26 mouse cellular contexts compared by ENCODE assay signal in the genomic region with DNA sequence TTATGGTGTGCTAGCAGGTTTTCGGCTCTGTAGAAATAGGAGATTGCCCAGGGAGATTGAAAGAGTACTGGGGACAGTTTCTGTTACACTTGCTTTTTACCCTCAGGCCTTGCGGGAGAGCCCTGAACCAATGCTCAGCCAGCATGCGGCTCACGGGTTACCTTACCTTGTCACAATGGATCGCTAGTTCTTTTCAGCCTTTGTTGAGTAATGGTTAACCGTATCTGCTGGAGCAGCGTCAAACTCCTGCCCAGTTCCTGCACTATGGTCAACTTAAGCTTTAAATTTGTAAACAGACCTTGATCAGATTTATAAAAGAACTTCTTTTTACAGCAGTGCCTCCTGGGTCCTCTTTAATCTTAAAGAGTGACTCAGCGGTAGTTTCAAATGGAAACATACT. TPM values are rescaled to one million over a fixed set of nuclear protein-coding genes. Genes with fewer than 3 reads are reported as not detected.
"Had no signal": no experiment of that assay in that cellular context is flagged by ENCODE, and none has a peak within 500 bp of the region (broad histone marks: within the 10 kb centered on the region; RNA-seq: fewer than 3 reads in every experiment).

No protein-coding gene starts in this region.

- H3K27me3 ChIP-seq: limb, embryonic 12.5 days; limb, embryonic 15.5 days; midbrain, embryonic 12.5 days; midbrain, embryonic 15.5 days; neural tube, embryonic 12.5 days; neural tube, embryonic 15.5 days had no signal

- H3K36me3 ChIP-seq: midbrain, embryonic 15.5 days had no signal

- DNase-seq: left cerebral cortex, postnatal 4 days; liver, postnatal 0 days; lung, embryonic 14.5 days; right cerebral cortex, adult 18-20 months; right cerebral cortex, postnatal 14 days; right cerebral cortex, postnatal 4 days; thymus, postnatal 25 days had no signal

- H3K4me3 ChIP-seq: limb, embryonic 12.5 days; limb, embryonic 15.5 days; midbrain, embryonic 12.5 days; midbrain, embryonic 15.5 days; neural tube, embryonic 12.5 days; neural tube, embryonic 15.5 days had no signal

- H3K4me1 ChIP-seq: midbrain, embryonic 12.5 days; midbrain, embryonic 15.5 days; neural tube, embryonic 12.5 days; neural tube, embryonic 15.5 days had no signal

- H3K9ac ChIP-seq: limb, embryonic 12.5 days; limb, embryonic 15.5 days; liver, embryonic 14.5 days; liver, postnatal 0 days; lung, embryonic 14.5 days; midbrain, embryonic 12.5 days; midbrain, embryonic 15.5 days; neural tube, embryonic 12.5 days; neural tube, embryonic 15.5 days had no signal

- H3K27ac ChIP-seq: hindbrain, postnatal 0 days; limb, embryonic 12.5 days; limb, embryonic 15.5 days; liver, embryonic 14.5 days; macrophage; midbrain, embryonic 12.5 days; midbrain, embryonic 15.5 days; neural tube, embryonic 12.5 days; neural tube, embryonic 15.5 days had no signal

- ATAC-seq: hindbrain, postnatal 0 days; inflammation-experienced regulatory T-cells, adult 6 months; liver, postnatal 0 days; lung, postnatal 0 days; midbrain, embryonic 15.5 days had no signal

- H3K9me3 ChIP-seq: limb, embryonic 12.5 days; limb, embryonic 15.5 days; midbrain, embryonic 12.5 days; midbrain, embryonic 15.5 days; neural tube, embryonic 12.5 days; neural tube, embryonic 15.5 days had no signal

- H3K4me2 ChIP-seq: limb, embryonic 12.5 days; limb, embryonic 15.5 days; liver, embryonic 11.5 days; lung, embryonic 14.5 days; midbrain, embryonic 12.5 days; midbrain, embryonic 15.5 days; neural tube, embryonic 12.5 days; neural tube, embryonic 15.5 days had no signal

RNA-seq across cellular contexts. Expression of gene Mtnr1a, which starts 53.1 kb away (rescaled TPM):
- total RNA-seq: layer of hippocampus, postnatal 14 days; left cerebral cortex, adult 8-10 months; left cerebral cortex, postnatal 14 days; left cerebral cortex, postnatal 4 days; megakaryocyte, adult 5-6 weeks had no signal
- polyA plus RNA-seq: inflammation-experienced regulatory T-cells, adult 6 months; kidney, embryonic 16.5 days; limb, embryonic 12.5 days; liver, embryonic 11.5 days; lung, postnatal 0 days; macrophage; stomach, embryonic 14.5 days; thymus, postnatal 0 days had no signal
